Mouse (Mus musculus) neural tube, embryonic 14.5 days (tissue): ENCODE measurements around the gene Phc1. TPM values are rescaled to one million over a fixed set of nuclear protein-coding genes. Genes with fewer than 3 reads are reported as not detected.

Source experiments
- ATAC-seq: fragments of 200-750 bp; cut with Nextera tagmentation; 2 replicates; pipeline ENCODE4 v1.8.0; 2017; ENCODE audit warnings: low read depth, mild to moderate bottlenecking, moderate TSS enrichment, moderate library complexity
- H3K27ac ChIP-seq: fragments of 300-500 bp; sonication (generic); 2 replicates; pipeline ENCODE4 v1.5.1; 2014; ENCODE audit warnings: low read depth, mild to moderate bottlenecking, control low read depth, low read length, moderate library complexity, mixed read lengths
- H3K27me3 ChIP-seq: fragments of 300-500 bp; sonication (generic); 2 replicates; pipeline ENCODE4 v1.6.1; 2014; ENCODE audit warnings: low read length; ENCODE audit not compliant: control insufficient read depth, insufficient read depth
- H3K36me3 ChIP-seq: fragments of 300-500 bp; sonication (generic); 2 replicates; pipeline ENCODE4 v1.6.1; 2014; ENCODE audit warnings: low read length, mixed read lengths; ENCODE audit not compliant: control insufficient read depth, insufficient read depth
- H3K4me1 ChIP-seq: fragments of 300-500 bp; sonication (generic); 2 replicates; pipeline ENCODE4 v1.6.1; 2014; ENCODE audit warnings: low read length; ENCODE audit not compliant: control insufficient read depth, insufficient read depth
- H3K4me2 ChIP-seq: fragments of 300-500 bp; sonication (generic); 2 replicates; pipeline ENCODE4 v1.6.1; 2014; ENCODE audit warnings: mild to moderate bottlenecking, low read depth, low read length, control low read depth
- H3K4me3 ChIP-seq: fragments of 300-500 bp; sonication (generic); 2 replicates; pipeline ENCODE4 v1.5.1; 2014; ENCODE audit warnings: low read depth, low read length, control low read depth, mixed read lengths
- H3K9ac ChIP-seq: fragments of 300-500 bp; sonication (generic); replicated peaks from 2 replicates; pipeline ENCODE4 v1.6.1; 2014; ENCODE audit warnings: low read depth, mild to moderate bottlenecking, control low read depth, low read length, mixed read lengths
- H3K9me3 ChIP-seq: fragments of 300-500 bp; sonication (generic); 2 replicates; pipeline ENCODE4 v1.6.1; 2016; ENCODE audit warnings: low read length; ENCODE audit not compliant: control insufficient read depth
- WGBS: fragments of 180-500 bp; shearing (Covaris S2); extraction: QIAGEN DNeasy Blood & Tissue Kit; methylation state at CpG from one replicate; pipeline ENCODE4 v1.1.7; 2014; 5-methylcytosine and 5-hydroxymethylcytosine counted together
- polyA plus RNA-seq: library from polyadenylated mRNA; unstranded; fragments of >200 nt; fragmentation: Nextera tagmentation; extraction: Ambion mirVana; gene quantifications from 2 replicates; pipeline ENCODE4 v1.2.1, GENCODE M21; 2014

Gene Phc1
- polyA plus RNA-seq, 1 experiment from 2014 or later: 41.9 TPM

DNA sequence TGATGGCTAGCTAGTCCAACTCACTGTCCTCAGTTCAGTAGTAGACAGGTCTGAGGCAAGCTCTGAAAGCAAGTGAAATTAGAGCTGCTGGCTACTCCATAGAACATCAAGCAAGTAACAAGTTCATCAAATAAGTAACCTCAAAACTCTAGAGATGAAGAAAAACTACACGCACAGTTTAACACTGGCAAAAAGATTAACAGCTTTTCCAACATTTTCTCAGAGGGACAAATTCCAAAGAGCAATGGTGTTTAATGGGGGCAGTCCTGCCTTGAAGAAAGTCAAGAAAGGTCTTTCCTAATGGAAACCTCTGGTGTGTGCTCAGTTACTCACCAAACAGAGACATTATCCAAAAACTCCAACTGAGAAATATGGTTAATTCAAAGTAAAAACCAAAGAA lies 21.6 kb downstream of the Phc1 start:
- H3K36me3 ChIP-seq: peaks cover 69% of the 10 kb centered on the region
- H3K27me3 ChIP-seq: no peaks in the 10 kb centered on the region
- 91% methylated on average over 1 of the region's 1 CpGs for WGBS
- H3K9me3 ChIP-seq: no peaks in the 10 kb centered on the region
- no peak overlapping the region for H3K9ac ChIP-seq
- H3K4me2 ChIP-seq: no peak overlapping the region
- no peak overlapping the region for H3K27ac ChIP-seq
- no peak overlapping the region for H3K4me3 ChIP-seq
- no peak for ATAC-seq
- no peaks in the 10 kb centered on the region for H3K4me1 ChIP-seq

DNA sequence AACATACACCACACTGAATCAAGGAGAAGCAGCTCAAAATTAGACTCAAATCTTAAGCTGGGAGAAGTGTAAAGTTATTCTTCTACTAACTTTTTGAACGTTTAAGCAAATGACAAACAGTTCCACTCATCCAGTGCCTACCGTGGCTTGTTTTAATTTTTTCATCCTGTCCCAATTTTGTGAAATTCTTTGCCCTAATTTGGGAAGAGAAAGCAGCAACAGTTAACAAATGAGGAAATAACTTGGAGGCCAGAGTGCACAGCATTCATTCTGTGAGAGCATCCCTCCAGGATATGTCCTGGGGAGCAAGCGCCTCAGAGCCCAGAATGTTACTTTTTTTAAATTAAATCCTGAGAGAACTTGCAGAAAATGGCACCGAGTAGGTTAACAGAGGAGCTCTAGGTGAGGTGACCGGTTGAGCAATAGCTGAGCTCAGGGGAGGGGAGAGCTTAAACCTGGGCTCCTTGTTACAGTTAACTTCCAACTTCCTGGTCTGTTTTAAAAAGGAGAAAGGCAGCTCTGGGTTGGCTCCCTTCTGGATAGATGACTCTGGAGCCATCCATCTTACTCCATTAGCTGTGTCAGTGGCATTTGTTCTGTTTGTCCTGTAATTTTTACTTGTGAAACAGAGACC lies 30.1 kb downstream of the Phc1 start:
- no peak overlapping the region for H3K9ac ChIP-seq
- H3K9me3 ChIP-seq: no peaks in the 10 kb centered on the region
- peaks cover 16% of the 10 kb centered on the region for H3K4me1 ChIP-seq
- peaks cover 19% of the 10 kb centered on the region for H3K36me3 ChIP-seq
- peak overlapping the region; percentile 82; the same call in 1 of the 2 replicates for H3K4me2 ChIP-seq
- H3K27me3 ChIP-seq: no peaks in the 10 kb centered on the region
- WGBS: 83% methylated on average over 5 of the region's 5 CpGs
- H3K27ac ChIP-seq: no peak overlapping the region
- H3K4me3 ChIP-seq: peak overlapping the region; percentile 82; the same call in 1 of the 2 replicates
- no peak for ATAC-seq

DNA sequence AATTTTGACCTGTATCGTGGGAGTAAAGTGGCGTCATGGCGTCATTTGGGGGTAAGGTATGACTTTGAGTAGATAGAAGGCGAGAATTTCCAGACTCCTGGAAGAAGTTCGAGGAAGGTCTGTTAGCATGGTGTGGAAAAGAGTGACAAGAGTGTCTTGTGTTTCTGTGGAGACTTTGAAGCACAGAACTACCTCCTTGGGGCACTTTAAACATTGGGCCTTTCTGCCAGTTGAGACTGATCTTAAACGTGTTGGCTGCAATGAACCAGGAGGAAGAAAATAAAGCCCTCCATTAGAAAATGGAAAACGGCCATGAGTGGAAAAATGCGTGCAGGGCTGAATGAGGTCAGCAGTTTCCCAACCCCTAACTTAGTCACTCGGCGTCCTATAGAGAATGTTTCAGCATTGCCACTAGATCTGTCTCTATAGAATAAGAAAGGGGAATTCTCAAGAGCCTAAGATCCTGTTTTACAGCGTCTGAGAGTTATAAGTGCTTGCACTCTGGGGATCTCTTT lies 30.9 kb downstream of the Phc1 start:
- no peak for ATAC-seq
- Histone ChIP-seq H3K9me3 (no peaks in the 10 kb centered on the region), H3K9ac (peak overlapping the region; percentile 77), H3K27ac (no peak overlapping the region), H3K27me3 (no peaks in the 10 kb centered on the region), H3K36me3 (peaks cover 13% of the 10 kb centered on the region; the same call in 1 of the 2 replicates), H3K4me2 (peak overlapping the region; percentile 82), H3K4me1 (peaks cover 16% of the 10 kb centered on the region), H3K4me3 (peak overlapping the region; percentile 82)
- WGBS: 11% methylated on average over 11 of the region's 11 CpGs

DNA sequence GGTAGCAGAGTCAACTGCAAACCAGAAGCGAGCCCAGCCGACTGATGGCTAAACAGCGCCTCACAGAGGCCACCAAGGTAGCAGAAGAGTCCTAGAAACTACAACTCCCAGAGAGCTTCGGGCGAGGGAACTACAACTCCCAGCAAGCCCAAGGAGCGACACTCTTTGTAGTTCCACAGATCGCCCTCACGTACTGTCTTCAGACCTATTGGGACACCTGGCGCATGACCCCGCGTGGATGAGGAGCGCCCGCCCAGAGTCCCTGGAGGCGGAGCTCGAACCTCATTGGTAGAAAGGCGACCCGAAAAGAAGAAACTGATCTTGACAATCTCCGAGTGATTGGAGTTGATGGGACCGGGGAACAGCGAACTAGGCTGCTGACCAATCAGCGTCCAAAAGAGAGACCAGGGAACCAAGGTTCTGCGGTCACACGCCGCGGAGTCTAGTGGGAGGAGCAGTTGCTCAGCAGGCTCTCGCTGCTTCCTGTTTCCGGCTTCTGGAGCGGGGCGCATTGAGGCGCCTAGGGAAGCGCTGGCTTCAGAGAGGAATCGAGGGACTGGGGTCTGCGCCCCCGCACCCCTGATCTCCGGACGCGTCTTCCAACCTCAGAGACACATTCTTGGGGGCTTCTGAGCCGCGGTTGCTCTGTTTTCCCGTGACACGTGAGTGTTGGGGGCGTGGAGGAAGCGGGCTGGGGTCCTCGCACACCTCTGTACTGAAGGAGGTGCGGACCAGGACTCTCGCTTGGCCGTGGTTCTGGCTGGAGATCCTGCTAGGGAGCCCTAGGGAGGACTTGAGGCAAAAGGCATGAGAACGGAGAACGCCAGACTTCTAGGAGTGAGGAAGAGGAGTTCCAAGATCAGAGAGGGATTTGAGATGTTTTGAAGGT lies 31.6 kb downstream of the Phc1 start, which contains the start of gene M6pr:
TSS of gene M6pr (plus strand) at position 216 of the 889 bp plus-strand sequence.
- Histone ChIP-seq H3K4me1 (peaks cover 16% of the 10 kb centered on the region), H3K36me3 (peaks cover 9% of the 10 kb centered on the region; the same call in 1 of the 2 replicates), H3K9me3 (no peaks in the 10 kb centered on the region), H3K9ac (peak within 1 kb of the TSS; percentile 77), H3K27ac (peak within 1 kb of the TSS; percentile 44), H3K27me3 (no peaks in the 10 kb centered on the region), H3K4me3 (peak within 1 kb of the TSS; percentile 82), H3K4me2 (peak within 1 kb of the TSS; percentile 82)
- under 1% methylated on average over 49 of the region's 49 CpGs for WGBS
- ATAC-seq: peak; percentile 99

DNA sequence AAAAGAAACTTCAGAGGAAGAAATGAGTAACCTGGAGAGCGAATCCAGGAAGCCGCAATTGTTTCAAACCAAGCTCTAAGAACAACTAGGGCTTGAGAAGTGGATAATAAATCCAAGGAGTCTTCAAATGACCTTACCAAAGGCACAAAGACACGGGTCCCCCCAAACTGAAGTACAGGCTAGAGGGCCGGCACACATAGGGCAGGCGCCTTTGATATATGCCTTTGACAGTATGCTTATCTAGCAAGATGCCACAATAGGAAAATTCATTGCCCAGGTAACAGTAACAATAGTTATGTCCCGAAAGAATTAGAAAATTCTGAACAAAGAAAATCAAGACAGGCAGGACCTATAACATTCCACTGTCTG lies 32.2 kb downstream of the Phc1 start:
- WGBS: 60% methylated on average over 6 of the region's 6 CpGs
- peak overlapping the region; percentile 82; the same call in 1 of the 2 replicates for H3K4me3 ChIP-seq
- H3K4me1 ChIP-seq: peaks cover 16% of the 10 kb centered on the region
- peaks cover 6% of the 10 kb centered on the region; the same call in 1 of the 2 replicates for H3K36me3 ChIP-seq
- peak overlapping the region; percentile 11; the same call in 1 of the 2 replicates for H3K4me2 ChIP-seq
- H3K9ac ChIP-seq: no peak overlapping the region
- H3K27me3 ChIP-seq: no peaks in the 10 kb centered on the region
- no peak for ATAC-seq
- H3K9me3 ChIP-seq: no peaks in the 10 kb centered on the region
- H3K27ac ChIP-seq: peak overlapping the region; percentile 12; the same call in 1 of the 2 replicates

DNA sequence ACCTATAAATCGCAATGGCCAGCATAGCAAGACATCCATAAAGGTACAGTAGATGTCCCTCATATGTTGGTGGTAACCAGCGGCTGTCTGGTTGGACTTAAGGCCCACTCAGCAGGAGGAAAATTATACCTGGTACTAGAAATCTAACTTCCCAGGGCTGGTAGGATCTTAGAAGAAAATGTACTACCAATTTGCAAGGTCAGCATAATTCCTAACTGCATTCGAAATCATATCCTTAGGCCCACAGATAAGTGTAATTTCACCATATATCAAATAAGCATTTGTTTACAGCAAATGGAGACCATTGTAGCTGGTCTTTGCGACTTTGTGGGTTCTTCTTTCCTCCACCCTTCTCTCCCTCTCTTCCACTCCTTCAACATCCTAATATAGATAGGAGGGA lies 33.7 kb downstream of the Phc1 start:
- H3K4me3 ChIP-seq: no peak overlapping the region

DNA sequence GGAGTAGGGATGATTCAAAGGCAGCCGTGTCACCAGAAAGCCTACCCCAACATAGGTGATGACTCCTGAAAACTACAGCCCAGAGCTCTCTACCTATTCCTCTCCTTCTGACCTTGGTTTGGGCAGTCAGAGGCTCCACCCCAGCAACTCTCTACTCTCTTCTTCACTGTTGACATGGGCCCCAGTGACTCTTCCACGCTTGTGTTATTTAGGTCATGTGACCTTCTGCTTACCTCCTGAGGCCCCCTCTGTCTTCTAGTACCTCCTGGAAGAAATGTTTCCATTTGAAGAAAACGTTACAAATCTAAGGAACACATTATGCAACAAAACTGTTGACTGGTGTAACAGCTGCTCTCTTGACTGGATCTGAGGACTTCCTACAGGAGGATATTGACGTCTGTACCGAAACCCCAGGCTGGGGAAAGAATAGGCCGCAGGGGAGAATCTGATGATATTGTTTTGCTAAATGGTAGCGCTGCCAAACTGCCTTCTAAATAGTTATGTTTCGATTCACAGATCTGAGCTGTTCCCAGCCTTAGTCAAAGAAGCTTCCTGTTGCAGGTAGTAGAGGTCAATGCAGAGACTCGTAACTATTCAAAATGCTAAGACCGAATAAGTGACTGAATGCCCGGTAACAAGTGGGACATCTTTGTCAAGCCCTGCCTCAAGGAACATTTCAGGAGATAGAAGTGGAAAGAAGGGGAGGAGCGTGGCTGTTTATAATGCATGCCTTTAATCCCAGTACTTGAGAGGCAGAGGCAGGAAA lies 35.4 kb downstream of the Phc1 start:
- no peak overlapping the region for H3K9ac ChIP-seq
- H3K27me3 ChIP-seq: no peaks in the 10 kb centered on the region
- ATAC-seq: no peak
- H3K9me3 ChIP-seq: no peaks in the 10 kb centered on the region
- H3K27ac ChIP-seq: no peak overlapping the region
- H3K36me3 ChIP-seq: no peaks in the 10 kb centered on the region
- H3K4me3 ChIP-seq: no peak overlapping the region
- peaks cover 6% of the 10 kb centered on the region for H3K4me1 ChIP-seq
- WGBS: 84% methylated on average over 12 of the region's 12 CpGs
- no peak overlapping the region for H3K4me2 ChIP-seq

More for the DNA sequence above, 33.7 kb downstream of the Phc1 start:
- no peaks in the 10 kb centered on the region for H3K36me3 ChIP-seq
- no peak overlapping the region for H3K4me2 ChIP-seq
- no peaks in the 10 kb centered on the region for H3K9me3 ChIP-seq
- no peaks in the 10 kb centered on the region for H3K27me3 ChIP-seq
- no peak for ATAC-seq
- WGBS: 88% methylated on average over 4 of the region's 4 CpGs
- H3K9ac ChIP-seq: no peak overlapping the region
- peaks cover 16% of the 10 kb centered on the region for H3K4me1 ChIP-seq
- no peak overlapping the region for H3K27ac ChIP-seq

DNA sequence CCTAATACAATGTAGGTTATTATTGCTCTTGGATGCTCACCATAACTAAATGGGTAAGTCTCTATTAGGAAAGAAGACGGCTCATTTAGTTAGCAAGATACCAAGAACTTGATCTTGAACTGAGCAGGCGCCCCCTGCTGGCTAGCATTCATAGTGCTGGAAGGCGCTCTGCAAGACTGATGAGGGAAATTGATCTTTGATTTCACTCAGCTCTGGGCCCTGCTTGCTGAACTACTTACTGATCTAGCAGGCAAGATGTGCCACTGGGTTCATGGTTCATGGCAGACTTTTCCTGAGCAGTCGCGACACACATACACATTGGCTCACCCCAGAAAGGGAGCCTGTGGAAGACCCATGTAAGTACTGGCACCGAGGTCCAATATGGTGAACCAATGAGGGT lies 36.0 kb downstream of the Phc1 start:
- ATAC-seq: no peak
- H3K9me3 ChIP-seq: no peaks in the 10 kb centered on the region
- no peak overlapping the region for H3K27ac ChIP-seq
- H3K4me3 ChIP-seq: no peak overlapping the region
- H3K4me2 ChIP-seq: no peak overlapping the region
- H3K9ac ChIP-seq: no peak overlapping the region
- H3K4me1 ChIP-seq: no peaks in the 10 kb centered on the region; the same call in 1 of the 2 replicates
- 36% methylated on average over 6 of the region's 6 CpGs for WGBS
- no peaks in the 10 kb centered on the region for H3K27me3 ChIP-seq
- H3K36me3 ChIP-seq: no peaks in the 10 kb centered on the region
